Mouse (Mus musculus) pancreas, adult 10 weeks (tissue): ENCODE data around the gene Fam78a. TPM values are rescaled to one million over a fixed set of nuclear protein-coding genes. Genes with fewer than 3 reads are reported as not detected.

Experiments
- polyA plus RNA-seq: library from polyadenylated mRNA; stranded (reverse); fragments of 350-450 nt; fragmentation: Illumina TruSeq; extraction: RNeasy Lipid Tissue Mini Kit (QIAGEN cat#74804); gene quantifications from one replicate; pipeline ENCODE4 v1.2.3, GENCODE M21; 2015; ENCODE audit warnings: low read depth, low replicate concordance; ENCODE audit not compliant: insufficient read depth

The Fam78a gene
- polyA plus RNA-seq, result 1.3 TPM

DNA sequence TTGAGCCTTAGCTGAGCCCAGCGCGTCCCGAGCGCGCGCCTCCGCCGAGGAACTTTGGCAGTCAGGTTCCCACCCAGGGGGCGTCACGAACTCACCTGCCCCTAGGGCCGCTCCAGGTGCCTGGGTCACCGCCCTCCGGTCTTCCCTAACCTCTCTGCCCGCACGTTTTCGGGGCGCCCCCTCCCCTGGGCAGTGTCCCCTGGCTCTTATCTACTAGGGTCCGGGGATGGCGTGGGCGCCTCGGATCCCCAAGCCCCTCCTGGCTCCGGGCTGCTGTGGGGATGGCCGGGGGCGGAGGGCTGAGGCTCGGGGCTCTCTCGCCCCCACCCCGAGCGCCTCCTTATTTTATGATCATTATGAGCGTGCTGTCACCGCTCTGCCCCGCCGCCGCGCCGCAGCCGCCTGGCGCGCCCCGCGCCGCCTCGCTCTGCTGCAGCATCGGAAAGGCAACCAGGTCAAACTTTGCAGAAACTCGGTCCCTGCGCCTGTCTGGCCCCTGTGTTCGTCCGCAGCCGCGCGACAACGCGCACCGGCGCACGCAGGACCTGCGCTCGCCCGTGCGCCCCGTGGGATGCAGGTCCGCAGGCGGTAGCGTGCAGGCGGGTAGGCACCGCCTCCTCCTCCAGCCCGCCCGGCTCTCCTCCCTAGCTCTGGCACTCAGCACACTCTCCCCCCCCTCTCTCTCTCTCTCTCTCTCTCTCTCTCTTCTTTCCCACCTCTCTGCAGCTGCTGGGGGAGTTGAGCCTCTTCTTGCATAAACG lies at the start of gene Fam78a:
Gene Fam78a, minus strand, starts transcription at position 747 of the 761 bp plus-strand sequence.

DNA sequence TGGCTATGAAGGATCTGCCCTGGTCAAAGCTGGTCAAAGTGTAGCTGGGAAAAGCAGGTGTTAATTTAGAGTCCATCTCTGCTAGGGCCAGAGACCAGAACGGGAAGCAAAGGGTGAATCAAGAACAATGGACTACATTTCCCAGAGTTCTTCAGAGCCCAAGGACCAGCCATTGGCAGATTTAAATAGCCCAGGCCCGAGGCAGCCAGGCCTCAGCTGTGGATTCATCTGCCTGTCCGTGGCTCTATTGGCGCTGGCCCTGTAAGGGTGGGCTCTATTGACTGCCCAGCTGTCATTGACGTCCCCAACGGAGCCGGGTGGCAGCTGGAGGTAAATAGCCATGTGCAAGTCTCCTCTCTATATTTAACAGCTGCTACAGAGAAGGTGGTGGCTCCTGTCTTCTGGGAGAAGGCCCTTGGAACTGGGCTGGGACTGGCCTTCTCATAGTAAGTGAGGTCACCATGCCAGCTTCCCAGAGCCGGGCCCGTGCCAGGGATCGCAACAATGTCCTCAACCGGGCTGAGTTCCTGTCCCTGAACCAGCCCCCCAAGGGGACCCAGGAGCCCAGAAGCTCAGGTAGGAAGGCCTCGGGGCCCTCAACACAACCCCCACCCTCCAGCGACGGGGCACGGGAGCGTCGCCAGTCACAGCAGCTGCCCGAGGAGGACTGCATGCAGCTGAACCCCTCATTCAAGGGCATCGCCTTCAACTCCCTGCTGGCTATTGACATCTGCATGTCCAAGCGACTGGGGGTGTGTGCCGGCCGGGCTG lies 10.9 kb upstream of the Fam78a start, which contains the start of gene Plpp7:
Gene Plpp7, plus strand, starts transcription at position 178 of the 771 bp plus-strand sequence.

Other genes with a start within 250 kb of the Fam78a start
- gene Fibcd1, start 238.9 kb downstream of the Fam78a start, polyA plus RNA-seq, result not detected
- gene Lamc3, start 197.6 kb downstream of the Fam78a start, polyA plus RNA-seq, result 2.5 TPM
- 1.7 TPM for gene Aif1l, start 134.7 kb downstream of the Fam78a start, polyA plus RNA-seq
- 11.9 TPM for gene Nup214, start 110.4 kb downstream of the Fam78a start, polyA plus RNA-seq
- 4.7 TPM for gene Plpp7, start 10.7 kb upstream of the Fam78a start, polyA plus RNA-seq
- 13.6 TPM for gene Prrc2b, start 66.2 kb upstream of the Fam78a start, polyA plus RNA-seq
- gene Pomt1, start 151.7 kb upstream of the Fam78a start, polyA plus RNA-seq, result 4.7 TPM
- 20.1 TPM for gene Uck1, start 175.3 kb upstream of the Fam78a start, polyA plus RNA-seq
- 13.0 TPM for gene Golga2, start 202.5 kb upstream of the Fam78a start, polyA plus RNA-seq
- 67.1 TPM for gene Swi5, start 203.2 kb upstream of the Fam78a start, polyA plus RNA-seq